Mouse (Mus musculus): ENCODE results near the gene Atp6v1a. TPM values are rescaled to one million over a fixed set of nuclear protein-coding genes. Genes with fewer than 3 reads are reported as not detected.
A peak's percentile ranks its signal among the peaks of the same experiment; 100 is the strongest.

Atp6v1a gene
- polyA plus RNA-seq, 1 experiment from 2014 or later: 38.1 TPM

DNA sequence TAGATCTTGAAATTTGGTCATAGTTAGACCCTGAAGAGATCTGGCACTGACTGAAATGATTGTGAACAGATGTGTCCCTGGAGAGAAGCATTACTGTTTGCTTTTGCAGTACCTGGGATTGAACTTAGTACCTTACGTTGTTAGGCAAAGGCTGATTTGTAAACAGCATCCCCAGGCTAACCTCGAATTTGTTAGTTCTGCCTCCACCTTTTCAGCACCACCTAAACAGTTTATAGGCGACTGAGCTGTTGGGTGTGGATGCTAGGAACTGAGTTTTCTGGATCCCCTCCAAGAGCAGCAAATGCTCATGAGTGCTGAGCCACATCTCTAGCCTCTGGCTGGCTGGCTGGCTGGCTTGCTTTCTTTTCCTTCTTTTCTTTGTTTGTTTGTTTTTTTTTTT lies 25.7 kb upstream of the Atp6v1a start:
- Histone ChIP-seq H3K27me3 (ENCODE audit: insufficient read depth, poor library complexity, severe bottlenecking) (no peaks in the 10 kb centered on the region), H3K4me3 (no peak overlapping the region), H3K36me3 (peaks cover 6% of the 10 kb centered on the region), H3K9me3 (no peaks in the 10 kb centered on the region), H3K4me1 (no peaks in the 10 kb centered on the region), H3K27ac (no peak overlapping the region)
- no peak for DNase-seq (ENCODE audit: low spot score)
- WGBS: 51% methylated on average over 3 of the region's 3 CpGs

DNA sequence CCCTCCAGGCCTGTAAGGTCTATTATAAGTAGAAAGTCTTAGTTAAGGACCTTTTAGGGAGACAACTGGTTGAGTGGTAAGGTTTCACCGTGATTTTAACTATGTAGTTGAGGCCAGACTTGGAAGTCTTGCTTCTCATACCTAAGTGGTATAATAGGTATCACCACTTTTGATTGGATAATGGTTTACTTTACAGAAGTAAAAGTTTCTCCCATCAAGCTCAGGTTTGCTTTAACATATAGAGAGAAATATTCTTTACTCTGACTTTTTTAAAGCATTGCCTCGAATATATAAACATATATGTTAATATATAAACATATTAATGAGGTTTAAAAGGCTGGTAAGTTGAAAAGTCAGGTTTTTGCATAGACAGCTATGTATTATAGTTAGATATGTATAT lies 24.3 kb upstream of the Atp6v1a start:
- H3K36me3 ChIP-seq: peaks cover 20% of the 10 kb centered on the region
- H3K27me3 ChIP-seq (ENCODE audit: insufficient read depth, poor library complexity, severe bottlenecking): no peaks in the 10 kb centered on the region
- WGBS: 90% methylated on average over 2 of the region's 2 CpGs
- no peak overlapping the region for H3K27ac ChIP-seq
- no peaks in the 10 kb centered on the region for H3K4me1 ChIP-seq
- no peaks in the 10 kb centered on the region for H3K9me3 ChIP-seq
- DNase-seq (ENCODE audit: low spot score): no peak
- no peak overlapping the region for H3K4me3 ChIP-seq

DNA sequence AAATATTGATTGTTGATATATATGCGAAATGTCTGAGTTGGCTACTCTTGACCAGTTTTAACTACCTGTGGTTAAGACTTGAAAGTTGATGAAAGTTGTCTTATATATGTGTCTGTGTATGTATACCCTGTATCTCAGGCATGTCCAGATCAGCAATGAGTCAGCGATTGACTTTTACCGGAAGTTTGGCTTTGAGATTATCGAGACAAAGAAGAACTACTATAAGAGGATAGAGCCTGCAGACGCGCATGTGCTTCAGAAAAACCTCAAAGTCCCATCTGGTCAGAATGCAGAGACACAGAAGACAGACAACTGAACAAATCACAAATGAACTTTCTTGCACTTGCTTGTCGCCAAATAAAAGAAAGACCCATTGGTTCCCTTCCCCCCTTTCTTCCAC lies 19.8 kb upstream of the Atp6v1a start:
- Histone ChIP-seq H3K27me3 (ENCODE audit: insufficient read depth, poor library complexity, severe bottlenecking) (no peaks in the 10 kb centered on the region), H3K27ac (no peak overlapping the region), H3K36me3 (peaks cover 36% of the 10 kb centered on the region), H3K4me1 (no peaks in the 10 kb centered on the region), H3K4me3 (no peak overlapping the region), H3K9me3 (no peaks in the 10 kb centered on the region)
- 88% methylated on average over 7 of the region's 7 CpGs for WGBS
- DNase-seq (ENCODE audit: low spot score): no peak

DNA sequence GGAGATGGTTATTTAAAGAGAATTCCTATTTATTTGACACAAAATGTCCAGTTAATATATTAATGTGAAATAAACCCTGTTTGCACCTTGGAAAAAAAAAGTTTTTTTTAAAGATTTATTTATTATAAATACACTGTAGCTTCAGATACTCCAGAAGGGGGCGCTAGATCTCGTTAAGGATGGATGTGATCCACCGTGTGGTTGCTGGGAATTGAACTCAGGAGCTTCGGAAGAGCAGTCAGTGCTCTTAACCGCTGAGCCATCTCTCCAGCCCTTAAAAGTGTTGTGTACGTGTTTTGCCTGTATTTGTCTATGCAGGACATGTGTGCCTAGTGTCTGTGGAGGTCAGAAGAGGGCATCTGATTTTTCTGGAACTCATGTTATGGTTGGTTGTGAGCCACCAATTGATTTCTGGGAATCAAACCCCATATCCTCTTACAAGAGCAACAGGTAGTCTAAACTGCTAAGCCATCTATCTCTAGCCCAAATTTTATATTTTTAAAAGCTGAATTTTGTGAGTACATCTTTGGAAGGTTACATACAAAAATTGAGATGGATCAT lies 15.1 kb upstream of the Atp6v1a start:
- H3K27me3 ChIP-seq (ENCODE audit: insufficient read depth, poor library complexity, severe bottlenecking): no peaks in the 10 kb centered on the region
- no peaks in the 10 kb centered on the region for H3K4me1 ChIP-seq
- 66% methylated on average over 6 of the region's 6 CpGs for WGBS
- H3K9me3 ChIP-seq: no peaks in the 10 kb centered on the region
- H3K36me3 ChIP-seq: peaks cover 24% of the 10 kb centered on the region
- H3K27ac ChIP-seq: no peak overlapping the region
- H3K4me3 ChIP-seq: no peak overlapping the region
- DNase-seq (ENCODE audit: low spot score): no peak

DNA sequence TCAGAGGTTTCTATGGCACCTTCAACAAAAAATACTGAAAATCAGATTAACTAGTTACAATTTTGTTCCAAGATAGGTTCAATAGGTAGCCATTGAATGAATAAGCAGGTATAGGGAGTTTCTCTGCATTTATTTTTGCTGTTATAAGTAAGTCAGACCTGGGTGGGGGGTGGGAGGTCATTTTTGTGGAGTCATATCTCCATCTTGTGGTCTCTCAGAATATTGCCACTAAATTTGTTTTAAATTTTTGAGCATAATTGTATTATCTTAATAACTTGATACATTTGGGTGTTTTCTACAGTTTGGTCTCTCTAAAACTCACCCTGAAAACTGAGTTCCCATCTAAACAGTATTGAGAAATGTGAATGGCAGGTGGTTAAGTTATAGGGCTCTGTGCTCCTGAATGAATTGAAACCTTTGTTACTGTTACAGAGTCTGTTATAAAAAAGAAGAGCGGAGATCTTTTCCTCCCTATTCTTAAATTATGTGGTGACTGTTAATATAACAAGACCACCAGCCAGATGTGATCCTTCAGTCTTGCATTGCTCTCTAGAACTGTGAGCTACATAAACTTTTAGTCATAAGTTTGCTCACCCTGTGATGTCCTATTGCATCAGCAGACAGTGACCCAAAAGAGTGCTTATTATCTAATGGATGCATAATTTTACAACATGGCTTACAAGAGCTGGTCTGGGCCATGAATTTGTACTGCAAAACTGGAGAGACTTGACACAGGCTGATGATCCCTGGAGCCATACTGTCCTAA lies 9.7 kb upstream of the Atp6v1a start:
- H3K9me3 ChIP-seq: no peaks in the 10 kb centered on the region
- no peak for DNase-seq (ENCODE audit: low spot score)
- no peak overlapping the region for H3K27ac ChIP-seq
- no peaks in the 10 kb centered on the region for H3K4me1 ChIP-seq
- WGBS: 95% methylated on average over 1 of the region's 1 CpGs
- H3K4me3 ChIP-seq: no peak overlapping the region
- no peaks in the 10 kb centered on the region for H3K27me3 ChIP-seq (ENCODE audit: insufficient read depth, poor library complexity, severe bottlenecking)
- H3K36me3 ChIP-seq: no peaks in the 10 kb centered on the region

DNA sequence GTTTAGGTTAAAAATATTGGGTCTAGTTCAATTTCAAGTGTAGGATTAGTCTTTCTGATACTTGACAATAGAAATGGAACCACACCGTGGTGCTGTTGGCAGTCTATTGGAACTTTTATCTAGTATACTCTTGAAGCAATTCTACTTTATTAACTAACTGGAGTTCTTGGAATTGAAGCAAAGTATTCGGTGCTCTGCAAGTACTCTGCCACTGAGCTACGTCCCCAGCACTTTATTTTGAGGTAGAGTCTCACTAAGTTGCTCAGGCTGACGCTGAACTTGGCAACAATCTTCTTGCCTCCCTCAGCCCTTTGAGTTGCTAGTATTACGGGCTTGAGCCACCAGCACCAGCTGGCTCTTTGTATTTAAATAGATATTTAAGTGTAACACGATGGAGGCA lies 2.0 kb upstream of the Atp6v1a start:
- Histone ChIP-seq H3K36me3 (no peaks in the 10 kb centered on the region), H3K9me3 (no peaks in the 10 kb centered on the region), H3K27ac (no peak overlapping the region), H3K4me3 (peak overlapping the region; percentile 95), H3K27me3 (ENCODE audit: insufficient read depth, poor library complexity, severe bottlenecking) (no peaks in the 10 kb centered on the region), H3K4me1 (peaks cover 11% of the 10 kb centered on the region)
- DNase-seq (ENCODE audit: low spot score): no peak
- WGBS: 63% methylated on average over 6 of the region's 6 CpGs

DNA sequence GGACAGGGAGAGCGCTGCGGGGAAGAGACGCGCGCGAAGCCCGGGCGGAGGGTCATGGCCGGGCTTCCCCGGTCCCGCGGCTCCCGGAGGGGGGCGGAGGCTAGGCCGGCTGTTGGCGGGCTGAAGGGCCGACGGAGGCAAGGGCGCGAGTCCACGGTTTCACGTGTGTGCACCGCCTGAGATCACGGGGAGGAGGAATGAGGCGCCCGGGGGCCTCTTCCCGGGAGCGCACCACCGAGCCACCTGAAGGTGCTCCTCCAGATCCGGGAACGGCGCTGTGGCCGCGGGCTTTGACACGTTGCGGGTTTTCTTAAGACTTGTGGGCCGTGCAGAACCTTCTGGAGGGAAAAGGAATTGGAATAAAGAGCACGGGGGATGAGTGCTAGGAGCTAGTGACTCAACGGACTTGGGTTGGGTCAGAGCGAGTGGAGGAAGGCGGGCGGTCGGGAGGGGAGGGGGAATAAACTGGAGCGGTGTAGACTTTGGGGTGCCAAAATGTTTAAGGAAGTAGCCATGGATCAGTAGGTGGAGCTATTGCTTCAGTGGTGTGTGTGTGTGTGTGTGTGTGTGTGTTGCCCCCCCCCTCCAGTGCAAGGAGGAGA lies 782 bp upstream of the Atp6v1a start:
- H3K9me3 ChIP-seq: no peaks in the 10 kb centered on the region
- DNase-seq (ENCODE audit: low spot score): peak; percentile 92
- WGBS: under 1% methylated on average over 44 of the region's 44 CpGs

DNA sequence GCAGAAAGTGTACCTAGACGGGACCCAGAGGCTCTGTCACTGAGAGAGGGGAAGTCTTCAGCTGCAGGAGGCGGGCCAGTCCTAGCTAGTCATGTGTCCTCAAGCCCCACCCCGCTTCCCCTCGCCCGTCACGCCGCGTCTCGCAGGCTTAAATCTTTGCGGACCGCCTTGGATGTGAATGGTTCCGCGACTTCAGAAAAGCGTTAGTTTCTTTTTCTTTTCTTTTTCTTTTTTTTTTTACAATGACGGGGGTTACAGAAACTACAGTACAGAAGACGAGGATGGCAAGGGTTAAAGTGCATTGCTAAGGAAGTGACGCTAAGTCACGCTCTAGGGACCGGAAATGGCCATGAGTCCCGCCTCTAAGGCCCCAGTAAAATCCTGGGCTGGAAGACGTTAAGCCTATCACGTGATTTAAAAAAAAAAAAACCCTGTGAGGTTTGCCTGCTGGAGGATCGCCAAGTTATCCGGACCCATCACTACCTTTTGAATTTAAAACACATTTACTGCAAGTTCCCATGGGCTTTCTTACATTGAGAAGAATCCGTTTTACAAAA lies 448 bp downstream of the Atp6v1a start:
- under 1% methylated on average over 25 of the region's 25 CpGs for WGBS

More for the DNA sequence above, 782 bp upstream of the Atp6v1a start:
- H3K4me1 ChIP-seq: peaks cover 11% of the 10 kb centered on the region
- peak overlapping the region; percentile 95 for H3K4me3 ChIP-seq
- no peaks in the 10 kb centered on the region for H3K36me3 ChIP-seq
- peak overlapping the region; percentile 96 for H3K27ac ChIP-seq
- H3K27me3 ChIP-seq (ENCODE audit: insufficient read depth, poor library complexity, severe bottlenecking): no peaks in the 10 kb centered on the region

DNA sequence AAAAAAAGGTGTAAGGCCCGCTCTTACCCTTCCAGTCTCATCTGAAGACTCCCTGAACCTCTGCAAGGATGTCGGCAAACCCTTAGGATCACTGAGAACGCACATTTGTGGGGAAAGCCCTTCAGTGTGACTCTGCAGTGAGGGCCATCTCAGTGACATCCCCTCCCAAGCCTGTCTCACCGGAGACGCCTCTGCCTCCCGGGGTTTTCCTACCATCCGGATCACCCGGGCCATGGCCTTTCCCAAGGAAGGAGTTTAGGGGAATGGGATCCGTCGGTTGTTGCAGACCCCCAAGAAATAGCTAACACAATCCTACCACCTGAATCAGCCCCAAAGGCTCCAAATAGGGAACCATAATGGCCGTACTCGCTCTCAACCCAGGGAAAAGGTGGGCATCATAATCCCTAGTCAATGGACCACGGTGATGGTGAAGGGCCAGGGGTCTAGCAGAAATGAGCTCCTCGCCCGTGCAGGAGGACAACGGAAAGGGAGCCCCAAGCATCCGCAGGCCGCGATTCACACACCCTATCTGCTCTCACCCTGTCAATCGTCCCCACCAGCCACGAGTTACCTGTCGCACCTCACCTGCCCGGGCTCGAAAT lies 1.0 kb downstream of the Atp6v1a start:
- WGBS: 2% methylated on average over 24 of the region's 24 CpGs
- H3K9me3 ChIP-seq: no peaks in the 10 kb centered on the region
- no peaks in the 10 kb centered on the region for H3K36me3 ChIP-seq
- H3K27ac ChIP-seq: peak overlapping the region; percentile 96
- H3K4me3 ChIP-seq: peak overlapping the region; percentile 95
- H3K4me1 ChIP-seq: peaks cover 11% of the 10 kb centered on the region
- DNase-seq (ENCODE audit: low spot score): peak; percentile 80
- H3K27me3 ChIP-seq (ENCODE audit: insufficient read depth, poor library complexity, severe bottlenecking): no peaks in the 10 kb centered on the region

More for the DNA sequence above, 448 bp downstream of the Atp6v1a start:
- Histone ChIP-seq H3K4me3 (peak overlapping the region; percentile 95), H3K4me1 (peaks cover 11% of the 10 kb centered on the region), H3K9me3 (no peaks in the 10 kb centered on the region), H3K27me3 (ENCODE audit: insufficient read depth, poor library complexity, severe bottlenecking) (no peaks in the 10 kb centered on the region), H3K36me3 (no peaks in the 10 kb centered on the region), H3K27ac (peak overlapping the region; percentile 96)
- DNase-seq (ENCODE audit: low spot score): peak; percentile 94

DNA sequence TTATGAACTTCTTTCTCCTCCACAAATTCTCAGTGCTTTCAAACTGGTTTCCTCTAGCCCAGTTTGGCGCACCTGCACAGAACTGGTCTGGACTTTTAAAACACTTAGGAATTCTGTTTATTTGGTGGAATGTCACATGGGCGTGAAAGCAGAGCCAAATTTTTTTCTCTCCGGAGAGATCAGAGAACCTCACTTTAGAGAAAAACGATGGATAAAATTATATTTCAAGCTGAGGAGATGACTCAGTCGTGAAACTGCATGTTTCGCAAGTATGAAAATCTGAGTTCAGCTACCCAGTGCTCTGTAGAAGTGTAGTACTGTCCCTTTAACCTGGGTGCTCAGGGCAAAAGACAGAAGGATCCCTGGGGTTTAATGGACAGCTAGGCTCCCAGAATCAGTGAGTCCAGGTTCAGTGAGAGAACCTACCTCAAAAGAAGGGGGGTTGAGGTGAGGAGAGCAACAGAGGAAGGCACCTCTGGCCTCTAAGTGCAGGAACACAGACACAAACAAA lies 2.9 kb downstream of the Atp6v1a start:
- H3K27me3 ChIP-seq (ENCODE audit: insufficient read depth, poor library complexity, severe bottlenecking): no peaks in the 10 kb centered on the region
- no peak overlapping the region for H3K4me3 ChIP-seq
- no peak overlapping the region for H3K27ac ChIP-seq
- no peaks in the 10 kb centered on the region for H3K36me3 ChIP-seq
- no peak for DNase-seq (ENCODE audit: low spot score)
- H3K4me1 ChIP-seq: peaks cover 9% of the 10 kb centered on the region
- no peaks in the 10 kb centered on the region for H3K9me3 ChIP-seq
- 89% methylated on average over 6 of the region's 6 CpGs for WGBS

DNA sequence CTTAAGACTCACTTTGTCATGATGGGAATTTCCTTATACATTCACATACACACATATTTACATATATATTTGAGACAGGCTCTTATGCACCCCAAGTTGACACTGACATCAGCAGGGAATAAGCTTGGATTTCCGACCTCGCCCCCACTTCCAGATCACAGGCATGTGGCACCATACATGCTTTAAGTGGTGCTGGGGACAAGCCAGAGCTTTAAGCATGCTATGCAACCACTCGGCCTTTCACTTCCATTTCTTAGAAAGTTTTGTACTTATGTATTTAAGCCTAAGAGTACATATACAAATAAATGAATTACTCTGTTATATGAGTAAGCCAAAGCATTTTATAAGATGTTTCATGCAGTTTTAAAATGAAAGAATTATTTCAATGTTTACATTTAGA lies 6.3 kb downstream of the Atp6v1a start:
- H3K4me3 ChIP-seq: no peak overlapping the region
- H3K9me3 ChIP-seq: no peaks in the 10 kb centered on the region
- no peaks in the 10 kb centered on the region for H3K27me3 ChIP-seq (ENCODE audit: insufficient read depth, poor library complexity, severe bottlenecking)
- H3K36me3 ChIP-seq: no peaks in the 10 kb centered on the region
- no peak overlapping the region for H3K27ac ChIP-seq
- DNase-seq (ENCODE audit: low spot score): no peak
- WGBS: 85% methylated on average over 3 of the region's 3 CpGs
- peaks cover 5% of the 10 kb centered on the region for H3K4me1 ChIP-seq

DNA sequence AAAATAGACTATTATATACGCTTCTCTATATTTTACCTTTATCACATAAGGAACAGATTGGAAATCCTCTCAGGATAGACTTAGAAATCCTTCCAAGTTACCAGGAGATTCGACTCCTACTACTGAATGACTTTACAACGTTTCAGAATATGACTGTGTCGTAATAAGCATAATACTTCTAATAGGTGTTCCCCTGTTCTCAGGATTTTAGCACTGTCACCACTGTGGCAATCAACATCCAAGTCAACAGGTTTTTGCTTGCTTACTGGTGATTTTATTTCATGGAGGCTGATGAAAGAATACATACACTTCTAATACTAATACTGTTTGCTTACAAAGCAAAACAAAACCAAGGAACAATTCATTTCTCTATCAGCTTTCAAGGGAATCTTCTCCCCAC lies 7.2 kb downstream of the Atp6v1a start:
- no peaks in the 10 kb centered on the region for H3K36me3 ChIP-seq
- H3K4me3 ChIP-seq: no peak overlapping the region
- no peak overlapping the region for H3K27ac ChIP-seq
- WGBS: 82% methylated on average over 4 of the region's 4 CpGs
- H3K27me3 ChIP-seq (ENCODE audit: insufficient read depth, poor library complexity, severe bottlenecking): no peaks in the 10 kb centered on the region
- DNase-seq (ENCODE audit: low spot score): no peak
- H3K9me3 ChIP-seq: no peaks in the 10 kb centered on the region
- H3K4me1 ChIP-seq: no peaks in the 10 kb centered on the region

DNA sequence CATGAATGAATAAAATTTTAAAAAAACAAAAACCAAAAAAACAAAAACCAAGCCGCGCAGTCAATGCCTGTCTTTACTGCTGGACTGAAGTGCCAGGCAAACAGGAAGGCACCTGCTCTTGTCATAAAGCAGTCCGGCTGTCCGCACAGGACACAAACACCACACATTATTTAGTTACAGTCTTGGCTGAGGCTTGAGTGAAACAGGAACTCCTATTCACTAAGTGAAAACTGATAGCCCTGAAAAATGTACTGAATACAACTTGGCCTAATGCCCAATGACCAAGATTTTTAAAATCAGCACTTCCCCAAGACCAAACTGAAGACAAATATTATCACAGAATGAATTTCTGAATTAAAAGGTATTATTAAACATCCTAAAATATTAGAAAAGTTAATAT lies 13.1 kb downstream of the Atp6v1a start:
- no peaks in the 10 kb centered on the region for H3K27me3 ChIP-seq (ENCODE audit: insufficient read depth, poor library complexity, severe bottlenecking)
- H3K36me3 ChIP-seq: no peaks in the 10 kb centered on the region
- no peak overlapping the region for H3K4me3 ChIP-seq
- WGBS: 80% methylated on average over 4 of the region's 4 CpGs
- no peaks in the 10 kb centered on the region for H3K9me3 ChIP-seq
- no peak for DNase-seq (ENCODE audit: low spot score)
- H3K27ac ChIP-seq: no peak overlapping the region
- no peaks in the 10 kb centered on the region for H3K4me1 ChIP-seq

Data from heart, embryonic 10.5 days (tissue).